Mouse (Mus musculus): ENCODE measurements around the gene Crxos.

GRCm38 (mm10) chr7:15916134-15916723, 33.8 kb downstream of the Crxos start:
- TF ChIP-seq CTCF (IDR thresholded peaks at IDR 0.05; ENCODE audit: low read depth, low read length) (no peak), GATA1 (IDR thresholded peaks at IDR 0.05; ENCODE audit: borderline replicate concordance, low read length) (no peak), POLR2AphosphoS5 (IDR thresholded peaks at IDR 0.05; ENCODE audit: insufficient replicate concordance, low read depth, low read length) (no peak), TAL1 (conservative IDR thresholded peaks at IDR 0.05; ENCODE audit: low read depth, low read length) (no peak)
